Mouse (Mus musculus) macrophage (primary cell): ENCODE measurements at regions not wholly inside any gene's neighbourhood (a gene's known extent, or its start where the extent isn't known, plus 50 kb on each side); places are given as distances from the start of the nearest gene placed in this dataset.

Experiments used
- H3K27ac ChIP-seq: fragments of 350-480 bp; formaldehyde crosslinking; 2 replicates; pipeline ENCODE4 v1.9.0; 2021
- H3K36me3 ChIP-seq: fragments of 350-480 bp; formaldehyde crosslinking; 2 replicates; pipeline ENCODE4 v1.9.0; 2021; ENCODE audit errors: inconsistent target
- H3K4me3 ChIP-seq: fragments of 350-480 bp; formaldehyde crosslinking; 2 replicates; pipeline ENCODE4 v1.9.0; 2021; ENCODE audit errors: inconsistent target
- H3K79me2 ChIP-seq: fragments of 350-480 bp; formaldehyde crosslinking; 2 replicates; pipeline ENCODE4 v1.9.0; 2021; ENCODE audit errors: inconsistent target
- WGBS: methylation state at CpG from one replicate; pipeline ENCODE4 v1.1.7; 2026; ENCODE audit warnings: inconsistent platforms; ENCODE audit not compliant: missing documents; 5-methylcytosine and 5-hydroxymethylcytosine counted together

GRCm38 (mm10) chr13:107760511-107760910, 283.7 kb upstream of the Smim15 start:
- WGBS, result 97% methylated on average over 8 of the region's 8 CpGs
- Histone ChIP-seq H3K36me3 (0 out of 2 replicates have a peak, but pooled peaks cover 10% of the 10 kb centered on the region), H3K4me3 (no peak overlapping the region)

GRCm38 (mm10) chr13:107758327-107759095, 285.7 kb upstream of the Smim15 start:
- no peak overlapping the region for H3K4me3 ChIP-seq
- H3K79me2 ChIP-seq, result peaks cover 14% of the 10 kb centered on the region; the same call in 1 of the 2 replicates
- peaks cover 7% of the 10 kb centered on the region; the same call in 1 of the 2 replicates for H3K36me3 ChIP-seq
- WGBS, result 93% methylated on average over 13 of the region's 13 CpGs
- no peak overlapping the region for H3K27ac ChIP-seq

More at GRCm38 (mm10) chr13:107760511-107760910, 283.7 kb upstream of the Smim15 start:
- no peaks in the 10 kb centered on the region; the same call in 1 of the 2 replicates for H3K79me2 ChIP-seq
- no peak overlapping the region for H3K27ac ChIP-seq

DNA sequence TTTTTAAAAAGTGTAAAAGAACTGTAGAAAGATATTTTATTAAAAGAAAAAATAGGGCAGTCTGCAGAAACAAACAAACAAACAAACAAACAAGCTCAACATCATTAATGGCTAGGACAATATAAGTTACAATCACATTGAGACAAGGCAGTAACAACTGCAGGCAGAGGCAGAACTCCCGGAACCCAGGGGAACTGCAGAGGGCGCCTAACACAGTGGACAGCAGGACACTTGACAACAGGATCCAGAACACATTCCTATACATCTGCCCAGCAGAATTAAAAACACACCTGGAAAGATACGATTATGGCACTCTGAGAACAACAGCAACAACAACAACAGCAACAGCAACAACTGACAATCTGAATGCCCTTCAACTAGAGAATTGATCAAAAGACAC, 291.5 kb upstream of the Smim15 start:
- H3K4me3 ChIP-seq, result no peak overlapping the region
- H3K79me2 ChIP-seq, result peaks cover 60% of the 10 kb centered on the region; the same call in 1 of the 2 replicates
- 97% methylated on average over 3 of the region's 3 CpGs for WGBS
- H3K27ac ChIP-seq, result no peak overlapping the region
- peaks cover 7% of the 10 kb centered on the region; the same call in 1 of the 2 replicates for H3K36me3 ChIP-seq

- H3K4me3 ChIP-seq, result no peak overlapping the region
- no peaks in the 10 kb centered on the region for H3K79me2 ChIP-seq
- peaks cover 62% of the 10 kb centered on the region for H3K36me3 ChIP-seq
- WGBS, result 92% methylated on average over 19 of the region's 21 CpGs
- no peak overlapping the region for H3K27ac ChIP-seq
Measured at GRCm38 (mm10) chr13:107743464-107744218, 300.6 kb upstream of the Smim15 start.

GRCm38 (mm10) chr13:107736581-107736980, 307.7 kb upstream of the Smim15 start:
- WGBS, result 93% methylated on average over 8 of the region's 8 CpGs
- Histone ChIP-seq H3K36me3 (peaks cover 67% of the 10 kb centered on the region), H3K4me3 (no peak overlapping the region), H3K27ac (no peak overlapping the region), H3K79me2 (no peaks in the 10 kb centered on the region; the same call in 1 of the 2 replicates)

DNA sequence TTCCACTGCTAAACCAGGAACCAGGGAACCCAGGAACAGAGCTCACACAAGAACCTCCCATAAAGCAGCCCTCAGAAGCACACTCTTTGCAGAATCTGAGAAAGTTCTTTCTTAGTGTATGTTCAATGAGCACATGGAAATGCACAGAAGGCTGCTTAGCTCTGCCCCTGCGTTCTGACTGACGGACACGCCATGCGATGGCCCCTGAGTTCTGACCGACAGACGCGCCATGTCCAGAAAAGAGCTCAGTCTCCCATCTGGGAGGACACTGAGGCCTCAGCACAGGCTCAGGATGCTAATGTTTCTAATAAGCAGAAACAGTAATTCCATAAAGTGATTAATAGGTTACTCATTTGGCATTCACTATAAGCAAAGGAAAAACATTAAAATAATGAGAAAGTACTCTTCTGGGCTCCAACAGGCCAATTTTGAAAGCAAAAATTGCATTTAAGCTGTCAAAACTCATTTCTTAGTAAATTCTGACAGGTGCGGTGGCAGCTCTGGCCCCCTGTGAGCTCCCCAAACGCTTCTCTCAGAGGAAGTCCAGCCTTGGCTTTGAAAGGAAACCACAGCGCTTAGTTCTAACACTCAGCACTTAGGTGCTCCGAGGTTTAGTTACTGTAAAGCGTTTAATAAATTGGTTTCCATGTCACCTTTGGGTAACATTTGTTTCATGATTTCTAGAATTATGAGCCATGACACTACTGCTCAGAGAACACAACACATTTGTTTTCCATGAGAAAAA, 309.9 kb upstream of the Smim15 start:
- H3K36me3 ChIP-seq, result peaks cover 75% of the 10 kb centered on the region
- 62% methylated on average over 12 of the region's 12 CpGs for WGBS
- no peak overlapping the region for H3K27ac ChIP-seq

DNA sequence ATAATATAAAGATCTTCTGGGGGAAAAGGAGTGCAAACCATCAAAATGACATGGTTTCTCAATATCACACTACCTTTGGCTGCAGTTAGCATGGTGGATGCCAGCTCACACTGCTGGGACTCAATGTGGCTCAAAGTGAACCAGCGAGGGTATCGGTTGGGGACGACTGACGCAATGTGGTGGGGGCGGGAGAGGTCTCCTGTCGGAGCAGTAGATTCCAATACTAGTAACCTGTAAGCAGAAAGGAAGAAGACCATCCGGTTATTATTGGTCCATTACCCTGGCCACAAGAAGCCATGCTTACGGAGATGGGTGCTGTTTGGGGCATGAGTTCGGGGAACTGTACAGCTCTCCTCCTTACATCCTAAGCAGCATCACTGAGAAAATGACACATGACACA, 313.3 kb upstream of the Smim15 start:
- H3K79me2 ChIP-seq, result no peaks in the 10 kb centered on the region
- WGBS, result 99% methylated on average over 8 of the region's 9 CpGs
- no peak overlapping the region for H3K4me3 ChIP-seq
- H3K36me3 ChIP-seq, result peaks cover 80% of the 10 kb centered on the region
- no peak overlapping the region for H3K27ac ChIP-seq

More for the DNA sequence above, 309.9 kb upstream of the Smim15 start:
- H3K79me2 ChIP-seq, result no peaks in the 10 kb centered on the region; the same call in 1 of the 2 replicates
- H3K4me3 ChIP-seq, result no peak overlapping the region

- Histone ChIP-seq H3K79me2 (no peaks in the 10 kb centered on the region), H3K4me3 (no peak overlapping the region), H3K27ac (no peak overlapping the region), H3K36me3 (peaks cover 62% of the 10 kb centered on the region)
- WGBS, result 97% methylated on average over 20 of the region's 20 CpGs
Measured at GRCm38 (mm10) chr13:107726491-107726890, 317.8 kb upstream of the Smim15 start.

DNA sequence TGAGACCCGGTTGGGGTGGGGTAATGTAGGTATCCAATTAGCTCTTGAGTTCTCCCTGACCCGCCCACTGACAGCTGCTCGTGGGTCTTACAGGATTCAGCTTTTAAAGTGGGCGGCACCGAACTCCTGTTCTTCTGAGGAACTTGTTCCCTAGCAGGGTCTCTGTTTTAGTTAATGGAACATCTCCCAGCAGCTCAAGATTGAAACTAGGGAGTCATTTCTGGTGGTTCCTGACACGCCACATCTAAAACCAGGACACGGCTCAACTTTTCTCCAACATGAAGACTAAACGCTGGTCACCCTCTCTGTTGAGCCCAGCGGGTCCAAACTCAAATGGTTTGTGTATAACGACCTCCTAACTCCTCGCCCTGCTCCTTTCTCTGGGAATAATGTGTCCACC, 322.3 kb upstream of the Smim15 start:
- Histone ChIP-seq H3K27ac (no peak overlapping the region), H3K36me3 (peaks cover 17% of the 10 kb centered on the region; the same call in 1 of the 2 replicates), H3K4me3 (no peak overlapping the region), H3K79me2 (no peaks in the 10 kb centered on the region)
- WGBS, result 95% methylated on average over 11 of the region's 11 CpGs

DNA sequence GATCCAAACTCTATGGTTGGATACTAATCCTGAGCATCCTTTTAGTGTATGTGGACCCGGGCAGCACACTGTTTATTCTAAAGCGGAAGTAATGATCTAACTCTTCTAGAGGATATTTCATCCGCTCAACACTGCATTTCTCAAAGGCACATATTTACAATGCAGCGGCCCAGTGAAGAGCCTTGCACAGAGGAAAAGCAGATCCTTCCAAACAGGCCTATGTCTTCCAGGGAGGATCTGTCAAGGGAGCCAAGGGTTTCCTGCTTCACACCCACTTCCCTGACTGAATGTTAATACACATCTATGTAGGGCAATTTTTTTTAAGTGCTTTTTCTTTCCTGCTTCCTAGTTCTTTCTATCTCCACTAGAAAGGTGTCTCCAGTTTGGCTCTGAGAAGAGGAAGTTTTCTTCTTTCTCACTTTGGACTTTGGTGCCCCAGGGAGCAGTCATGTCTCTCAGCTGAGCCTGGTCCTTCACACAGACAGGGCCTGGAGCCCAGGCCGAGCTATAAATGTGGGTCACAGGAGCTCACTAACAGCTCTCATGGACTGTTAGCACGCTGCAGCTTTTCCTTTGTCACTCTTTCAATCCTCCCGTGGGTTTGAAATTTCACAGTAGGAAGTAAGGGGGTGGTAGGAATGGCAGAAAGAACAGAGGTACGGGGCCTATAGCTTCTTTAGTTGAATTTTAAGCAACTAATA, 323.2 kb upstream of the Smim15 start:
- WGBS, result 87% methylated on average over 8 of the region's 8 CpGs
- Histone ChIP-seq H3K27ac (no peak overlapping the region), H3K36me3 (peaks cover 9% of the 10 kb centered on the region; the same call in 1 of the 2 replicates), H3K4me3 (no peak overlapping the region), H3K79me2 (no peaks in the 10 kb centered on the region)

GRCm38 (mm10) chr13:107718973-107719620, 325.1 kb upstream of the Smim15 start:
- WGBS, result 84% methylated on average over 12 of the region's 14 CpGs
- no peaks in the 10 kb centered on the region for H3K36me3 ChIP-seq
- H3K27ac ChIP-seq, result no peak overlapping the region
- H3K79me2 ChIP-seq, result no peaks in the 10 kb centered on the region
- no peak overlapping the region for H3K4me3 ChIP-seq

GRCm38 (mm10) chr13:107715616-107716015, 328.6 kb upstream of the Smim15 start:
- H3K27ac ChIP-seq, result no peak overlapping the region
- H3K79me2 ChIP-seq, result no peaks in the 10 kb centered on the region
- WGBS, result 91% methylated on average over 4 of the region's 4 CpGs
- no peaks in the 10 kb centered on the region for H3K36me3 ChIP-seq
- no peak overlapping the region for H3K4me3 ChIP-seq

- Histone ChIP-seq H3K4me3 (no peak overlapping the region), H3K36me3 (no peaks in the 10 kb centered on the region), H3K79me2 (no peaks in the 10 kb centered on the region), H3K27ac (no peak overlapping the region)
- WGBS, result 92% methylated on average over 1 of the region's 1 CpGs
Measured at GRCm38 (mm10) chr13:107714001-107714400, 330.2 kb upstream of the Smim15 start.
